Mouse (Mus musculus): ENCODE measurements around the gene Hat1. TPM values are rescaled to one million over a fixed set of nuclear protein-coding genes. Genes with fewer than 3 reads are reported as not detected.

Hat1 gene
- polyA plus RNA-seq, 1 experiment from 2014 or later, result 49.9 TPM

DNA sequence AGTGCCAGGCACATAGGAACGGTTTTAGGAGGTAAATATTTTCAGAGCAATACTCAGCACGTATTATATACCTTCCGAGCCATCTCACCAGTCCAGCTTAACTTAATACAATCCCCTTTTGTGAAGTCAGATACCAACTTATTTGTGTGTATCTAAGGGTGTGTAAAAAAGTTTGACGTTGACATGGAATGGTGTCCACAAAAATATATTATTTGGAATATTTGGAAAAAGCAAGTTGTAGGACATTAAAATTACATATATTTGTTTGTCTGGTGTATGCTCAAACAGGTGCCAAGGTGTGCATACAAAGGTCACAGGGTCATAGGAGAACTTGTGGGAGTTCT, 65.1 kb downstream of the Hat1 start:
- no peak overlapping the region for H3K9ac ChIP-seq (ENCODE audit: low read length)

DNA sequence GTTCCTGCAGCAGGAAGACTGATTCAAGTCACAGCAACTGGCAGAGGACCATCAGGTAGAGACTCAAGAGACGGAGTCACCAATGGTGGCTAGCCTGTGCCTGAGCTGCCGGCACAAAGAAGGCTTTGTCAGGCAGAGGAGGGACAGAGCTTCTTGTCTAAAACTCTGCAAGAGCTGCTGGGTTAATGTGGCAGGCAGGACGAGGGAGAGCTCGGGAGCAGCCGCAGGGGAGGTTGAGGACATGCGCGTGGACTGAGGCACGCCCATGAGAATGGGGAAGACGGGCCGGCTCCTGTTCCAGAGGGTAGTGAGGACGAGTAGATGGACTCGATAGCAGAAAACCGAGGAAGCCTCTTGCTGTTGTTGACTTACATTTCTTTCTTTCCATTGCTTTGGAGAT, 69.9 kb downstream of the Hat1 start:
- 80% methylated on average over 13 of the region's 13 CpGs for WGBS
- Histone ChIP-seq H3K36me3 (ENCODE audit: control insufficient read depth, insufficient read depth, low read length) (no peaks in the 10 kb centered on the region), H3K9me3 (ENCODE audit: control insufficient read depth, low read length) (no peaks in the 10 kb centered on the region), H3K27ac (replicated peaks) (no peak overlapping the region), H3K4me2 (replicated peaks; ENCODE audit: low read depth) (no peak overlapping the region), H3K4me1 (replicated peaks; ENCODE audit: control insufficient read depth, insufficient read depth) (no peaks in the 10 kb centered on the region; the same call in 1 of the 2 replicates), H3K9ac (ENCODE audit: low read length) (no peak overlapping the region), H3K4me3 (ENCODE audit: low read depth, low read length) (no peak overlapping the region), H3K27me3 (ENCODE audit: control insufficient read depth, insufficient read depth, low read length) (no peaks in the 10 kb centered on the region)
- DNase-seq (ENCODE audit: low spot score) (no peak), ATAC-seq (ENCODE audit: low FRiP score, low TSS enrichment) (no peak)
- no peak for TF ChIP-seq EP300 (optimal IDR thresholded peaks at IDR 0.05)
- no peak for TF ChIP-seq CTCF (IDR thresholded peaks at IDR 0.05; ENCODE audit: low read depth)

More for the DNA sequence above, 65.1 kb downstream of the Hat1 start:
- WGBS, result 32% methylated on average over 4 of the region's 4 CpGs
- H3K9me3 ChIP-seq (ENCODE audit: control insufficient read depth, low read length), result no peaks in the 10 kb centered on the region
- TF ChIP-seq CTCF (IDR thresholded peaks at IDR 0.05; ENCODE audit: low read depth) (no peak), EP300 (optimal IDR thresholded peaks at IDR 0.05) (no peak)
- H3K27ac ChIP-seq (replicated peaks), result no peak overlapping the region
- no peaks in the 10 kb centered on the region for H3K27me3 ChIP-seq (ENCODE audit: control insufficient read depth, insufficient read depth, low read length)
- no peaks in the 10 kb centered on the region; the same call in 1 of the 2 replicates for H3K4me1 ChIP-seq (replicated peaks; ENCODE audit: control insufficient read depth, insufficient read depth)
- H3K4me2 ChIP-seq (replicated peaks; ENCODE audit: low read depth), result peak overlapping the region; percentile 79
- ATAC-seq (ENCODE audit: low FRiP score, low TSS enrichment) (no peak), DNase-seq (ENCODE audit: low spot score) (no peak)
- peak overlapping the region; percentile 53 for H3K4me3 ChIP-seq (ENCODE audit: low read depth, low read length)
- H3K36me3 ChIP-seq (ENCODE audit: control insufficient read depth, insufficient read depth, low read length), result no peaks in the 10 kb centered on the region

DNA sequence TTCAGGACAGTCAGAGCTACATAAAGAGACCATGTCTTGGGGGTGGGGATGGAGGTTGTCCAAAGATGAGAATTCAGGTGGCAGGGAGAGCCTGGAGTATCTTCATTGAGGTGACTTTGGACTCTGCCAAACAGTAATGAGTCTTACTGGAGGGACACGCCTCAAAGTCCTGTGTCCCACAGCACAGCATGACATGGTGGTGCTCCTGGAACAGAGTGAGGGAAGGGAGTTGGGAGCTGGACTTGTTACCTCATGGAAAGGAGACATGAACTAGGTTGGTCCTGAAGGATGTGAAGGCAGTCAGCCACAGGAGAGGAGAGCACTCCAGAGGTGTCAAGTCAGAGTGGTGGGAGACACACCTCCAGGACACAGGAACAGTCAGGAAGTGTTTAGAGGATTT, 70.9 kb downstream of the Hat1 start:
- no peak for DNase-seq (ENCODE audit: low spot score)
- 92% methylated on average over 1 of the region's 1 CpGs for WGBS

DNA sequence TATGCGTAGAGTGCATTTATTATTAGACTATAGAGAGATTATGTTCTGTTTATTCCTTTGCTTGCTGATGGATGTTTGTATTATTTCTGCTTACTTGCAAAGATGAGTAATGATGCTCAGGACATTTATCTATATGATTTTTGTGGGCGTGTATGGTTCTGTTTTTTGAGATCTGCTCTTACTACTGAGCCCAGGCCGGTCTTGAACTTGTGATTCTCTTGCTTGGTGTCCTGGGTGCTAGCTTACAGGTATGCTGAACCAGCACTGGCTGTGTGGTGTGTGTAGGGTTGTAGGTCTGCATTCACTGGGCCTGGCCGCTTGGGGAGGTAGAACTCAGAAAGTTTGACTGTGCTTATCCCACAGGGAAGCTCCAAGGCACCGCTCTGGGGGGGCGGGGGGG, 72.4 kb downstream of the Hat1 start:
- ATAC-seq (ENCODE audit: low FRiP score, low TSS enrichment) (no peak), DNase-seq (ENCODE audit: low spot score) (no peak)
- no peak overlapping the region for H3K27ac ChIP-seq (replicated peaks)
- no peaks in the 10 kb centered on the region for H3K36me3 ChIP-seq (ENCODE audit: control insufficient read depth, insufficient read depth, low read length)
- H3K9me3 ChIP-seq (ENCODE audit: control insufficient read depth, low read length), result no peaks in the 10 kb centered on the region
- no peak overlapping the region for H3K4me3 ChIP-seq (ENCODE audit: low read depth, low read length)
- H3K9ac ChIP-seq (ENCODE audit: low read length), result no peak overlapping the region
- TF ChIP-seq CTCF (IDR thresholded peaks at IDR 0.05; ENCODE audit: low read depth), result no peak
- no peak for TF ChIP-seq EP300 (optimal IDR thresholded peaks at IDR 0.05)
- no peak overlapping the region for H3K4me2 ChIP-seq (replicated peaks; ENCODE audit: low read depth)
- H3K4me1 ChIP-seq (replicated peaks; ENCODE audit: control insufficient read depth, insufficient read depth), result no peaks in the 10 kb centered on the region
- 70% methylated on average over 5 of the region's 6 CpGs for WGBS
- H3K27me3 ChIP-seq (ENCODE audit: control insufficient read depth, insufficient read depth, low read length), result no peaks in the 10 kb centered on the region

More for the DNA sequence above, 70.9 kb downstream of the Hat1 start:
- Histone ChIP-seq H3K4me1 (replicated peaks; ENCODE audit: control insufficient read depth, insufficient read depth) (no peaks in the 10 kb centered on the region), H3K9me3 (ENCODE audit: control insufficient read depth, low read length) (no peaks in the 10 kb centered on the region), H3K27ac (replicated peaks) (no peak overlapping the region), H3K4me2 (replicated peaks; ENCODE audit: low read depth) (no peak overlapping the region), H3K9ac (ENCODE audit: low read length) (no peak overlapping the region), H3K36me3 (ENCODE audit: control insufficient read depth, insufficient read depth, low read length) (no peaks in the 10 kb centered on the region), H3K4me3 (ENCODE audit: low read depth, low read length) (no peak overlapping the region), H3K27me3 (ENCODE audit: control insufficient read depth, insufficient read depth, low read length) (no peaks in the 10 kb centered on the region)
- ATAC-seq (ENCODE audit: low FRiP score, low TSS enrichment), result no peak
- TF ChIP-seq CTCF (IDR thresholded peaks at IDR 0.05; ENCODE audit: low read depth), result no peak
- no peak for TF ChIP-seq EP300 (optimal IDR thresholded peaks at IDR 0.05)

DNA sequence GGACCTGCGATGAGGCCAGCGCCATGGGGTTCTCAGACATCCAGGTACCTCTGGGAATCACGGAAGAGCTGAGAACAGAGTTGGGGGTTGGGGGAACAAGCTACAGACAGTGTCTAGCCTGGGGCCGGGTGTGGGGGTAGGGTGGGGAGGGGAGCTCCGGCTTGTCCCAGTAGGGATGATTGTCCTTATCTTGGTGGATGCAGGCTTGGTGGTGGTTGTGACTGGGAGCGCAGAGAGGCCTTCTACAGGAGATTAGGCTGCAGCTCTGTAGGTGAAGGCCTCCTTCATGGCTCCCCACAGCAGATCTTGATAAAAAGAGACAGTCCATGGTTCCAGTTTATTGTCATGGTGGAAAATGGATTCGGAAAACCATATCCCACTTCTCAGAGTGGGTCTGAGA, 72.8 kb downstream of the Hat1 start:
- no peak for DNase-seq (ENCODE audit: low spot score)
- TF ChIP-seq EP300 (optimal IDR thresholded peaks at IDR 0.05) (no peak), CTCF (IDR thresholded peaks at IDR 0.05; ENCODE audit: low read depth) (no peak)
- no peaks in the 10 kb centered on the region for H3K9me3 ChIP-seq (ENCODE audit: control insufficient read depth, low read length)
- ATAC-seq (ENCODE audit: low FRiP score, low TSS enrichment), result no peak
- no peaks in the 10 kb centered on the region for H3K36me3 ChIP-seq (ENCODE audit: control insufficient read depth, insufficient read depth, low read length)
- H3K27ac ChIP-seq (replicated peaks), result no peak overlapping the region
- no peak overlapping the region for H3K9ac ChIP-seq (ENCODE audit: low read length)
- 68% methylated on average over 7 of the region's 7 CpGs for WGBS
- H3K4me1 ChIP-seq (replicated peaks; ENCODE audit: control insufficient read depth, insufficient read depth), result no peaks in the 10 kb centered on the region
- H3K4me2 ChIP-seq (replicated peaks; ENCODE audit: low read depth), result no peak overlapping the region
- H3K27me3 ChIP-seq (ENCODE audit: control insufficient read depth, insufficient read depth, low read length), result no peaks in the 10 kb centered on the region
- H3K4me3 ChIP-seq (ENCODE audit: low read depth, low read length), result no peak overlapping the region

DNA sequence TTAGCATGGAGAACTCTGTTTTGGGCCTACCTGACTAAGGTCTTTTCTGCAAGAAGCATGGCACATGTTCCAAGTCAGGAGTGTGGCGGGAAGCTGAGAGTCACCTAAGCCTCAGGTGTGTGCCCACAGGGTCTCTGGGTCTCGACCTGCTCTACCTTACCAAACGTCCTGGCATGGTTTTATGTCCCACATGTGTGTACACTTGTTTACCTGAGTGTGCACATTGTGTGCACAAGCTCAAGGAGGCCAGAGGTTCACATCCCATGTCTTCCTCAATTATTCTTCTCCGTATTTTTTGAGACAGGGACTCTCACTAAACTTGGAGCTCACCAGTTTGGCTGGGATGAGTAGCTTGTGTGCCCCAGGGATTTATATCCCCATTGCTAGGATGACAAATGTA, 73.3 kb downstream of the Hat1 start:
- H3K36me3 ChIP-seq (ENCODE audit: control insufficient read depth, insufficient read depth, low read length), result no peaks in the 10 kb centered on the region
- no peaks in the 10 kb centered on the region for H3K27me3 ChIP-seq (ENCODE audit: control insufficient read depth, insufficient read depth, low read length)
- H3K27ac ChIP-seq (replicated peaks), result no peak overlapping the region
- WGBS, result 83% methylated on average over 4 of the region's 4 CpGs
- DNase-seq (ENCODE audit: low spot score) (no peak), ATAC-seq (ENCODE audit: low FRiP score, low TSS enrichment) (no peak)
- TF ChIP-seq CTCF (IDR thresholded peaks at IDR 0.05; ENCODE audit: low read depth) (no peak), EP300 (optimal IDR thresholded peaks at IDR 0.05) (no peak)
- H3K9ac ChIP-seq (ENCODE audit: low read length), result no peak overlapping the region
- H3K9me3 ChIP-seq (ENCODE audit: control insufficient read depth, low read length), result no peaks in the 10 kb centered on the region
- no peaks in the 10 kb centered on the region for H3K4me1 ChIP-seq (replicated peaks; ENCODE audit: control insufficient read depth, insufficient read depth)
- H3K4me2 ChIP-seq (replicated peaks; ENCODE audit: low read depth), result no peak overlapping the region
- H3K4me3 ChIP-seq (ENCODE audit: low read depth, low read length), result no peak overlapping the region
